Mouse (Mus musculus) heart, postnatal 0 days (tissue): ENCODE results near the gene Cdca5.
"Not testable (repeated sequence)": the region's sequence is repeated elsewhere in the genome, so short reads cannot be mapped to it uniquely, and the experiment has no call there.

Source experiments
- CTCF ChIP-seq: IDR thresholded peaks from 2 replicates; pipeline ENCODE4 v1.5.1; 2016; ENCODE audit warnings: antibody characterized with exemption, control low read depth, low read depth
- EP300 ChIP-seq: IDR thresholded peaks from 2 replicates; pipeline ENCODE4 v1.6.1; 2016; ENCODE audit warnings: antibody characterized with exemption, low read depth

GRCm38 (mm10) chr19:6133197-6133596 is 48.4 kb downstream of the Cdca5 start:
- not testable (repeated sequence) for TF ChIP-seq EP300, CTCF
